Mouse (Mus musculus): ENCODE results near the gene Iqgap1. TPM values are rescaled to one million over a fixed set of nuclear protein-coding genes. Genes with fewer than 3 reads are reported as not detected.

Iqgap1 gene
- total and polyA plus RNA-seq, 3 experiments: 20.6 to 87.9 (median 58.8) TPM

DNA sequence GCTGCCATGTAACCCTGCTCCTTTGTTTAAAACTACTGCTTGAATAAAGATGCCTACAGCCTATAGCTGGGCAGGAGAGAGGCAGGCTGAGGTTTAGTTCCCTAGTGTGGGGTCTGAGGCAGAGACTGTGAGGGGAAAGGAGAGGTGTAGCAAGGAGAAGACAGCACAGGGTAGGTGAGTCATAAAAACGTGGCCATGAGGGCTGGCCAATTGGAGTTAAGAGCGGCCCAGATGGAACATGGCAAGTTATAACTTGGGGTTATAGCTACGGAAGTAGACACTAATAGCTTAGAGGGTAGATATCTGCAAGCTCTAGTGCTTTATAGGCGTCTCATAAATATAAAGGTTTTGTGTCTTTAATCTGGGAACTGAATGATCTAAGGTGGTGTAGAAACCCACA is 2.5 kb downstream of the Iqgap1 start:
- H3K9me3 ChIP-seq (replicated peaks; ENCODE audit: insufficient read depth, low read length): no peaks in the 10 kb centered on the region
- peaks cover 13 to 22% of the 10 kb centered on the region in 2 experiments for H3K4me1 ChIP-seq (ENCODE audit: control insufficient read depth in 1 of 2, insufficient read depth in 2 of 2, low read length in 2 of 2)
- H3K79me2 ChIP-seq (ENCODE audit: control insufficient read depth, insufficient read depth, low read length, poor library complexity): no peaks in the 10 kb centered on the region; the same call in 1 of the 2 replicates
- TF ChIP-seq NELFE (IDR thresholded peaks at IDR 0.05; ENCODE audit: low read depth, low read length) (peak; percentile 50), EP300 (IDR thresholded peaks at IDR 0.05; ENCODE audit: low read depth in 1 of 2, low read length in 2 of 2) (no peak), E2F4 (IDR thresholded peaks at IDR 0.05; ENCODE audit: borderline replicate concordance, low read depth, low read length) (no peak), RCOR1 (IDR thresholded peaks at IDR 0.05; ENCODE audit: low read depth, low read length) (no peak), JUND (IDR thresholded peaks at IDR 0.05; ENCODE audit: low read depth, low read length) (peak; percentile 81), ZMIZ1 (IDR thresholded peaks at IDR 0.05; ENCODE audit: low read depth, low read length) (0 out of 2 replicates have a peak, but pooled peaks have one; percentile 3), POLR2AphosphoS2 (IDR thresholded peaks at IDR 0.05; ENCODE audit: low read length) (no peak), MAFK (IDR thresholded peaks at IDR 0.05; ENCODE audit: borderline replicate concordance, low read depth, low read length) (no peak), TBP (IDR thresholded peaks at IDR 0.05; ENCODE audit: low read depth, low read length) (peak; percentile 73), ETS1 (IDR thresholded peaks at IDR 0.05; ENCODE audit: low read depth, low read length) (no peak), MYB (IDR thresholded peaks at IDR 0.05; ENCODE audit: low read depth, low read length) (no peak), HCFC1 (IDR thresholded peaks at IDR 0.05; ENCODE audit: low read depth, low read length) (0 out of 2 replicates have a peak, but pooled peaks have one; percentile 12), TCF12 (IDR thresholded peaks at IDR 0.05; ENCODE audit: low read depth, low read length) (no peak), POLR2A (IDR thresholded peaks at IDR 0.05; ENCODE audit: control insufficient read depth in 1 of 2, insufficient read depth in 1 of 2, low read depth in 1 of 2, low read length in 2 of 2, poor library complexity in 1 of 2) (no peak), GABPA (IDR thresholded peaks at IDR 0.05; ENCODE audit: low read depth, low read length) (no peak), SIN3A (IDR thresholded peaks at IDR 0.05; ENCODE audit: low read length) (no peak), CHD2 (IDR thresholded peaks at IDR 0.05; ENCODE audit: low read length) (no peak), MAX (IDR thresholded peaks at IDR 0.05; ENCODE audit: low read length) (peak; percentile 77), POLR2AphosphoS5 (IDR thresholded peaks at IDR 0.05; ENCODE audit: borderline replicate concordance, low read depth, low read length) (no peak), ZKSCAN1 (IDR thresholded peaks at IDR 0.05; ENCODE audit: low read depth, low read length) (no peak), USF1 (IDR thresholded peaks at IDR 0.05; ENCODE audit: low read depth, low read length) (no peak), TAL1 (IDR thresholded peaks at IDR 0.05; ENCODE audit: low read length) (no peak), SMC3 (IDR thresholded peaks at IDR 0.05; ENCODE audit: low read depth, low read length) (no peak), ELF1 (IDR thresholded peaks at IDR 0.05; ENCODE audit: low read depth, low read length) (no peak; the same call in 1 of the 2 replicates), GATA1 (IDR thresholded peaks at IDR 0.05; ENCODE audit: low read depth, low read length) (0 out of 2 replicates have a peak, but pooled peaks have one; percentile 30), MYC (IDR thresholded peaks at IDR 0.05; ENCODE audit: low read depth, low read length) (peak; percentile 90), ZNF384 (IDR thresholded peaks at IDR 0.05; ENCODE audit: low read depth, low read length) (no peak), CHD1 (IDR thresholded peaks at IDR 0.05; ENCODE audit: low read depth, low read length) (no peak), MEF2A (IDR thresholded peaks at IDR 0.05; ENCODE audit: extremely low read depth, insufficient replicate concordance, low read depth, low read length, poor library complexity, severe bottlenecking) (no peak), CTCF (IDR thresholded peaks at IDR 0.05 in 2 of 3, conservative IDR thresholded peaks at IDR 0.05 in 1 of 3; ENCODE audit: control insufficient read depth in 1 of 3, insufficient read depth in 1 of 3, low read depth in 2 of 3, low read length in 3 of 3, poor library complexity in 1 of 3, severe bottlenecking in 1 of 3) (no peak), RAD21 (IDR thresholded peaks at IDR 0.05; ENCODE audit: low read depth, low read length) (no peak), USF2 (IDR thresholded peaks at IDR 0.05; ENCODE audit: borderline replicate concordance in 1 of 2, insufficient read depth in 1 of 2, low read depth in 1 of 2, low read length in 2 of 2) (no peak), MAZ (IDR thresholded peaks at IDR 0.05; ENCODE audit: low read depth, low read length) (no peak), ZC3H11A (IDR thresholded peaks at IDR 0.05; ENCODE audit: low read depth, low read length) (no peak)
- no peaks in the 10 kb centered on the region for H3K27me3 ChIP-seq (ENCODE audit: control insufficient read depth in 1 of 2, insufficient read depth in 2 of 2, low read length in 2 of 2)
- H3K36me3 ChIP-seq (ENCODE audit: control insufficient read depth in 1 of 2, insufficient read depth in 2 of 2, low read length in 2 of 2): peaks cover 0 to 17% of the 10 kb centered on the region in 2 experiments; a peak in 2 of 4 replicates
- peak overlapping the region; percentile 47 to 54 for H3K4me3 ChIP-seq (ENCODE audit: control insufficient read depth in 1 of 2, insufficient read depth in 1 of 2, low read depth in 2 of 2, low read length in 2 of 2)
- H3K27ac ChIP-seq (ENCODE audit: control insufficient read depth, low read depth, low read length): peak overlapping the region; percentile 98
- peak overlapping the region; percentile 71 for H3K9ac ChIP-seq (ENCODE audit: control insufficient read depth, low read depth, low read length, poor library complexity, severe bottlenecking)
- DNase-seq (ENCODE audit: low read depth, low spot score): peak; percentile 89

Measured in MEL (cell line).